Mouse (Mus musculus): ENCODE measurements at regions not wholly inside any gene's neighbourhood (a gene's known extent, or its start where the extent isn't known, plus 50 kb on each side); places are given as distances from the start of the nearest gene placed in this dataset.

GRCm38 (mm10) chr13:11294689-11295088, 812.1 kb downstream of the Ryr2 start:
- DNase-seq (ENCODE audit: extremely low read depth) = no peak
- H3K4me1 ChIP-seq (ENCODE audit: control insufficient read depth in 1 of 2, insufficient read depth in 2 of 2) = no peaks in the 10 kb centered on the region
- H3K4me2 ChIP-seq (ENCODE audit: insufficient read depth, low read depth, poor library complexity, severe bottlenecking) = no peak overlapping the region
- H3K9me3 ChIP-seq (replicated peaks; ENCODE audit: low read length) = no peaks in the 10 kb centered on the region
- no peaks in the 10 kb centered on the region for H3K79me2 ChIP-seq (replicated peaks; ENCODE audit: control insufficient read depth, extremely low read depth, insufficient read depth, poor library complexity, severe bottlenecking)
- H3K36me3 ChIP-seq (replicated peaks in 1 of 2; ENCODE audit: control insufficient read depth in 1 of 2, insufficient read depth in 1 of 2, low read length in 1 of 2) = no peaks in the 10 kb centered on the region
- in situ Hi-C loops (cut with MboI; ENCODE audit: low pct_ligation_motif_present, low pct_unique_long_range_greater_than_20kb, low sequenced_read_pairs) = no loop called here
- no peak overlapping the region for H3K27ac ChIP-seq (ENCODE audit: insufficient read depth, low read depth)
- TF ChIP-seq ZKSCAN1 (IDR thresholded peaks at IDR 0.05; ENCODE audit: borderline replicate concordance, low read depth, low read length) (no peak), MAFK (IDR thresholded peaks at IDR 0.05; ENCODE audit: insufficient replicate concordance, low read length) (no peak), IRF4 (IDR thresholded peaks at IDR 0.05; ENCODE audit: low read depth, low read length) (no peak), NRF1 (IDR thresholded peaks at IDR 0.05; ENCODE audit: low read depth, low read length) (no peak), ETS1 (conservative IDR thresholded peaks at IDR 0.05; ENCODE audit: low read depth, low read length) (no peak), RAD21 (IDR thresholded peaks at IDR 0.05; ENCODE audit: low read depth, low read length) (no peak), MAZ (IDR thresholded peaks at IDR 0.05; ENCODE audit: low read depth, low read length) (no peak), CTCF (conservative IDR thresholded peaks at IDR 0.05 in 1 of 2, IDR thresholded peaks at IDR 0.05 in 1 of 2; ENCODE audit: low read depth in 2 of 2, low read length in 2 of 2) (no peak), RCOR1 (conservative IDR thresholded peaks at IDR 0.05; ENCODE audit: low read depth, low read length) (no peak), MYC (IDR thresholded peaks at IDR 0.05; ENCODE audit: low read depth, low read length) (no peak), TCF12 (IDR thresholded peaks at IDR 0.05; ENCODE audit: low read depth, low read length) (no peak)
- dilution Hi-C loops (cut with MboI; ENCODE audit: extremely low pct_ligation_motif_present, extremely low pct_unique_long_range_greater_than_20kb, low sequenced_read_pairs) = no loop called here
- H3K9ac ChIP-seq (ENCODE audit: insufficient read depth, low read depth) = no peak overlapping the region
- H3K4me3 ChIP-seq (replicated peaks in 1 of 3; ENCODE audit: low read depth in 2 of 3, low read length in 2 of 3, poor library complexity in 1 of 3) = no peak overlapping the region
- no peaks in the 10 kb centered on the region for H3K27me3 ChIP-seq (replicated peaks)

GRCm38 (mm10) chr13:11293750-11294149, 813.0 kb downstream of the Ryr2 start:
- in situ Hi-C loops (cut with MboI; ENCODE audit: low pct_ligation_motif_present, low pct_unique_long_range_greater_than_20kb, low sequenced_read_pairs) = no loop called here
- H3K9me3 ChIP-seq (replicated peaks; ENCODE audit: low read length) = no peaks in the 10 kb centered on the region
- DNase-seq (ENCODE audit: extremely low read depth) = no peak
- H3K4me3 ChIP-seq (replicated peaks in 1 of 3; ENCODE audit: low read depth in 2 of 3, low read length in 2 of 3, poor library complexity in 1 of 3) = no peak overlapping the region
- H3K27ac ChIP-seq (ENCODE audit: insufficient read depth, low read depth) = no peak overlapping the region
- dilution Hi-C loops (cut with MboI; ENCODE audit: extremely low pct_ligation_motif_present, extremely low pct_unique_long_range_greater_than_20kb, low sequenced_read_pairs) = no loop called here
- no peaks in the 10 kb centered on the region for H3K4me1 ChIP-seq (ENCODE audit: control insufficient read depth in 1 of 2, insufficient read depth in 2 of 2)
- H3K79me2 ChIP-seq (replicated peaks; ENCODE audit: control insufficient read depth, extremely low read depth, insufficient read depth, poor library complexity, severe bottlenecking) = no peaks in the 10 kb centered on the region
- H3K4me2 ChIP-seq (ENCODE audit: insufficient read depth, low read depth, poor library complexity, severe bottlenecking) = no peak overlapping the region
- TF ChIP-seq GABPA (IDR thresholded peaks at IDR 0.05; ENCODE audit: insufficient replicate concordance, low read depth, low read length) = no peak
- no peak for TF ChIP-seq EP300 (IDR thresholded peaks at IDR 0.05; ENCODE audit: low read length)
- TF ChIP-seq ELF1 (IDR thresholded peaks at IDR 0.05; ENCODE audit: low read depth, low read length) = no peak
- no peaks in the 10 kb centered on the region for H3K27me3 ChIP-seq (replicated peaks)
- H3K36me3 ChIP-seq (replicated peaks in 1 of 2; ENCODE audit: control insufficient read depth in 1 of 2, insufficient read depth in 1 of 2, low read length in 1 of 2) = no peaks in the 10 kb centered on the region
- H3K9ac ChIP-seq (ENCODE audit: insufficient read depth, low read depth) = no peak overlapping the region

- Histone ChIP-seq H3K36me3 (replicated peaks in 1 of 2; ENCODE audit: control insufficient read depth in 1 of 2, insufficient read depth in 1 of 2, low read length in 1 of 2) (no peaks in the 10 kb centered on the region), H3K79me2 (replicated peaks; ENCODE audit: control insufficient read depth, extremely low read depth, insufficient read depth, poor library complexity, severe bottlenecking) (no peaks in the 10 kb centered on the region), H3K9ac (ENCODE audit: insufficient read depth, low read depth) (no peak overlapping the region), H3K27ac (ENCODE audit: insufficient read depth, low read depth) (no peak overlapping the region), H3K4me2 (ENCODE audit: insufficient read depth, low read depth, poor library complexity, severe bottlenecking) (no peak overlapping the region), H3K27me3 (replicated peaks) (no peaks in the 10 kb centered on the region), H3K9me3 (replicated peaks; ENCODE audit: low read length) (no peaks in the 10 kb centered on the region), H3K4me1 (ENCODE audit: control insufficient read depth in 1 of 2, insufficient read depth in 2 of 2) (no peaks in the 10 kb centered on the region), H3K4me3 (replicated peaks in 1 of 3; ENCODE audit: low read depth in 2 of 3, low read length in 2 of 3, poor library complexity in 1 of 3) (no peak overlapping the region)
- TF ChIP-seq ELF1 (IDR thresholded peaks at IDR 0.05; ENCODE audit: low read depth, low read length) (no peak), USF1 (IDR thresholded peaks at IDR 0.05; ENCODE audit: low read depth, low read length) (no peak), POLR2A (IDR thresholded peaks at IDR 0.05; ENCODE audit: low read depth, low read length) (no peak), GABPA (IDR thresholded peaks at IDR 0.05; ENCODE audit: insufficient replicate concordance, low read depth, low read length) (no peak), UBTF (IDR thresholded peaks at IDR 0.05; ENCODE audit: low read depth, low read length) (no peak), RAD21 (IDR thresholded peaks at IDR 0.05; ENCODE audit: low read depth, low read length) (no peak), RCOR1 (conservative IDR thresholded peaks at IDR 0.05; ENCODE audit: low read depth, low read length) (no peak)
- in situ Hi-C loops (cut with MboI; ENCODE audit: low pct_ligation_motif_present, low pct_unique_long_range_greater_than_20kb, low sequenced_read_pairs) (no loop called here), dilution Hi-C loops (cut with MboI; ENCODE audit: extremely low pct_ligation_motif_present, extremely low pct_unique_long_range_greater_than_20kb, low sequenced_read_pairs) (no loop called here)
- DNase-seq (ENCODE audit: extremely low read depth) = no peak
Measured at GRCm38 (mm10) chr13:11273896-11274295, 832.8 kb downstream of the Ryr2 start.
